Mouse (Mus musculus) hindbrain, postnatal 0 days (tissue): ENCODE data around the gene 2010111I01Rik. TPM values are rescaled to one million over a fixed set of nuclear protein-coding genes. Genes with fewer than 3 reads are reported as not detected.

Source experiments
- ATAC-seq: fragments of 200-750 bp; cut with Nextera tagmentation; 2 replicates; pipeline ENCODE4 v1.8.0; 2017; ENCODE audit warnings: mild to moderate bottlenecking, moderate TSS enrichment, moderate library complexity
- DNase-seq: peaks from one replicate; pipeline ENCODE4 v3.0.0-alpha.2; 2015; ENCODE audit warnings: low spot score
- H3K27ac ChIP-seq: fragments of 300-500 bp; sonication (generic); 2 replicates; pipeline ENCODE4 v1.5.1; 2014; ENCODE audit warnings: mild to moderate bottlenecking
- H3K27me3 ChIP-seq: fragments of 300-500 bp; sonication (generic); 2 replicates; pipeline ENCODE4 v1.6.1; 2014; ENCODE audit warnings: low read length, mixed read lengths; ENCODE audit not compliant: insufficient read depth
- H3K36me3 ChIP-seq: fragments of 300-500 bp; sonication (generic); 2 replicates; pipeline ENCODE4 v1.6.1; 2014; ENCODE audit warnings: low read length, mixed read lengths; ENCODE audit not compliant: insufficient read depth
- H3K4me1 ChIP-seq: fragments of 300-500 bp; sonication (generic); 2 replicates; pipeline ENCODE4 v1.6.1; 2014; ENCODE audit warnings: antibody characterized with exemption, low read length, mixed read lengths; ENCODE audit not compliant: insufficient read depth
- H3K4me2 ChIP-seq: fragments of 300-500 bp; sonication (generic); 2 replicates; pipeline ENCODE4 v1.6.1; 2014; ENCODE audit warnings: low read depth, mild to moderate bottlenecking, low read length, moderate library complexity, mixed read lengths
- H3K4me3 ChIP-seq: fragments of 300-500 bp; sonication (generic); 2 replicates; pipeline ENCODE4 v1.5.1; 2014; ENCODE audit warnings: low read length
- H3K9ac ChIP-seq: fragments of 300-500 bp; sonication (generic); replicated peaks from 2 replicates; pipeline ENCODE4 v1.6.1; 2014; ENCODE audit warnings: mild to moderate bottlenecking, low read length, moderate library complexity, mixed read lengths
- H3K9me3 ChIP-seq: fragments of 300-500 bp; sonication (generic); 2 replicates; pipeline ENCODE4 v1.6.1; 2016; ENCODE audit warnings: low read length, mixed read lengths
- CTCF ChIP-seq: IDR thresholded peaks from 2 replicates; pipeline ENCODE4 v1.5.1; 2016; ENCODE audit warnings: antibody characterized with exemption, control low read depth, low read depth
- WGBS: fragments of 180-500 bp; shearing (Covaris S2); extraction: QIAGEN DNeasy Blood & Tissue Kit; methylation state at CpG from one replicate; pipeline ENCODE4 v1.1.7; 2014; 5-methylcytosine and 5-hydroxymethylcytosine counted together
- polyA plus RNA-seq: library from polyadenylated mRNA; unstranded; fragments of >200 nt; fragmentation: Nextera tagmentation; extraction: Ambion mirVana; gene quantifications from 2 replicates; pipeline ENCODE4 v1.2.1, GENCODE M21; 2015
- total RNA-seq: library from RNA; depleted of rRNA; stranded (reverse); fragments of >200 nt; gene quantifications from 2 replicates; pipeline ENCODE4 v1.2.3, GENCODE M21; 2014

2010111I01Rik gene
- total and polyA plus RNA-seq, 2 experiments from 2014 or later: 15.9 to 29.8 TPM

DNA sequence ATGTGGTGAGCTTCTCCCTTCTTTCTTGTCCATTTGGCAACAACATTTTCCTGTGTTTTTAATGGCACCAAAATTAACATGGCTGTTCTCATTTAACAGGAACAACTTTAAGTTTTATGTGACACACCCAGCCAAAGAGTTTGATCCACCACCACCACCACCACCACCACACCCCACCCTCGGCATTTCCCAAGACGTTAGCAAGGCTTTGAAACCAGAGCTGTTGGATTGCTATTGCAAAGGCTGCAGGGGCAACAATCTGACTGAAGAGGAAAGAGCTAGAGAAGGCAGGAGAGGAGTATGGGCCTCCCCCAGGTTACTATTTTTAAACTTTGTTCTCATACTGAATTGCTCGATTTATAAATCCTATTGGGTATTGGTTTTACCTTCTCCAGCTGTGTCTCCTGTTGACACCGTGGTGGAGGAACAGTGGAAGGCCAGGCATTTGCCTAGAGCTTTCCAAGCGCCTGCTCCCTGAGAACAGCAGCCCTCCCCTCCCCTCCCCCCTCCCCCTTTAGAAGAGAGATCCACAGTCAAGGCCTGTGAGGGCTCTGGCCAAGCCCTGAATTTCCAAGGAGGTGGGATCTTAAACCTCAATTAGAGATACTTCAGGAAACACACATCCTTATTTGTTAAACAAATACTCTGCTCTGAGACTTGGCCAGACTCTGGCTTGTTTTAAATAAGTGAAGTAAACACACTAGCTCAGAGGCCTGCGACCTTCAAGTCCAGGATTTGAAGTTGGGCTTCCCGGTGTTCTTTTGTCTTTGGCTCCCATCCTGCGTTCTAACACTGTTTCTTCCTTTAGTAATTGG is 129.8 kb downstream of the 2010111I01Rik start:
- H3K4me1 ChIP-seq: 0 out of 2 replicates have a peak, but pooled peaks cover 3% of the 10 kb centered on the region
- H3K4me3 ChIP-seq: no peak overlapping the region
- no peaks in the 10 kb centered on the region for H3K36me3 ChIP-seq
- no peak for DNase-seq
- WGBS: 18% methylated on average over 8 of the region's 8 CpGs
- H3K9ac ChIP-seq: no peak overlapping the region
- no peak overlapping the region for H3K4me2 ChIP-seq
- H3K9me3 ChIP-seq: no peaks in the 10 kb centered on the region
- ATAC-seq: peak; percentile 5; the same call in 1 of the 2 replicates
- TF ChIP-seq CTCF: no peak
- H3K27ac ChIP-seq: no peak overlapping the region
- H3K27me3 ChIP-seq: no peaks in the 10 kb centered on the region

DNA sequence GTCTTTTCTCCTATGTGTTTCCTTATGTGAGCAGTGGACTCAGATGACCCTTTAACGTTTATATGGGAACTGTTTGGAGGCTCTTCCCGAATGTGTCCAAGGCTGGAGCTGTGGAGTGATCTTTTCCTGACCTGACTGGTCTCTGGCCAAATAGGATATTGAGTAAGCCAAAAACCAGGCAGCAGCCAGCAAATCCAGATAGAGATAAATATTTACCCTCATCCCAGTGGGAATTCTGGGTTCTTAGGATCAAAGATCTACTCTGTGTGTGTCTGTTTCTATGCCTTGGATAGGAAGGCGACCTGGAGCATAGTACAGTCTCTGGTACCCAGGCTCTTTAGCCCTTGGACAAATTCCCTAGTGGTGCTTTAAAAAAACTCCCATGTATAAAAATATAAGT is 132.1 kb downstream of the 2010111I01Rik start:
- ATAC-seq (no peak), DNase-seq (no peak)
- Histone ChIP-seq H3K4me2 (no peak overlapping the region), H3K9ac (no peak overlapping the region), H3K4me1 (0 out of 2 replicates have a peak, but pooled peaks cover 3% of the 10 kb centered on the region), H3K36me3 (no peaks in the 10 kb centered on the region), H3K27me3 (no peaks in the 10 kb centered on the region), H3K9me3 (no peaks in the 10 kb centered on the region), H3K4me3 (no peak overlapping the region), H3K27ac (no peak overlapping the region)
- WGBS: 60% methylated on average over 3 of the region's 3 CpGs
- TF ChIP-seq CTCF: no peak

DNA sequence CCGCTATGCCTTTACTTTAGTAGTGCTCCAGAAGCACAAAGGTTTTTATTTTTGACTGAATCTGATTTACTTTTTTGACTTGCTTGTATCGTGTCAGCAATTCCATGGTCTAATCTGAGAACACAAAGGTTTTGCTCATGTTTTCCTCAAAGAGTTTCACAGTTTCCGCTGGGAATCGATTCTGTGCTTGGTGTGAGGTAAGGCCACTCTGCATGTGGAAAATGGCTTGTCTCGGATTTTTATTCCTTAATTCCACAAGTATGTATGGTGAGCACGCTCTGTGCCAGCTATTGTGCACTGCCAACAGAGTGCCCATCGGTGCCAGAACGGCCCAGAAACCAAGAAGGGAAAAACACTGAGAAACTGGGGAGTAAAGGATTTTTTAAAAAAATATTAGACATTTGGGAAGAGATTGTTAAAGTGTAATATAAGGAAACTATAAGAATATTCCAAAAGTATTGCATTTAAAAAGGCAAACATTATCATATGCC is 132.8 kb downstream of the 2010111I01Rik start:
- Histone ChIP-seq H3K27me3 (no peaks in the 10 kb centered on the region), H3K9ac (no peak overlapping the region), H3K4me1 (0 out of 2 replicates have a peak, but pooled peaks cover 3% of the 10 kb centered on the region), H3K36me3 (no peaks in the 10 kb centered on the region), H3K4me2 (no peak overlapping the region), H3K9me3 (no peaks in the 10 kb centered on the region), H3K4me3 (no peak overlapping the region), H3K27ac (no peak overlapping the region)
- no peak for ATAC-seq
- 53% methylated on average over 8 of the region's 8 CpGs for WGBS
- no peak for DNase-seq
- no peak for TF ChIP-seq CTCF

DNA sequence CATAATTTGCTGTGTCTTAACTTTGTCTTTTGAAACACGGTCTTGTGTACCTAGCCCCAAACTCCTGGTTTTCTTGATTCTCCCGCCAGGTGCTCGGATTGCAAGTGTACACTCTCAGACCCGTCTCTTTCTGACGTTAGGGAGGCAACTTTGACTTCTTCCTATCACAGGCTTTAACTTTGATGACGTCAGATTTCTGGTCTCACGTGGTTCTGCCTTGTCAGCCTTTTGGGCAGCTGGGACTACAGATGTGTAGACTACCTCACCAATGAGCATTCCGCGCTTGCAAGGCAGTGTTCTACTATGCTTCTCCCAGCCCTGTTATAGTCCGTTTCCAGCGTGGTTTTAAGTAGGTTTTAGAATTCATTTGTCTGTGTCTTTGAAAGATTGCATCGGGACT is 137.1 kb downstream of the 2010111I01Rik start:
- ATAC-seq (no peak), DNase-seq (no peak)
- H3K4me2 ChIP-seq: no peak overlapping the region
- no peak overlapping the region for H3K9ac ChIP-seq
- no peak overlapping the region for H3K27ac ChIP-seq
- WGBS: 78% methylated on average over 12 of the region's 12 CpGs
- no peak overlapping the region for H3K4me3 ChIP-seq
- H3K4me1 ChIP-seq: 0 out of 2 replicates have a peak, but pooled peaks cover 1% of the 10 kb centered on the region
- H3K9me3 ChIP-seq: no peaks in the 10 kb centered on the region
- H3K36me3 ChIP-seq: no peaks in the 10 kb centered on the region
- H3K27me3 ChIP-seq: no peaks in the 10 kb centered on the region
- no peak for TF ChIP-seq CTCF

DNA sequence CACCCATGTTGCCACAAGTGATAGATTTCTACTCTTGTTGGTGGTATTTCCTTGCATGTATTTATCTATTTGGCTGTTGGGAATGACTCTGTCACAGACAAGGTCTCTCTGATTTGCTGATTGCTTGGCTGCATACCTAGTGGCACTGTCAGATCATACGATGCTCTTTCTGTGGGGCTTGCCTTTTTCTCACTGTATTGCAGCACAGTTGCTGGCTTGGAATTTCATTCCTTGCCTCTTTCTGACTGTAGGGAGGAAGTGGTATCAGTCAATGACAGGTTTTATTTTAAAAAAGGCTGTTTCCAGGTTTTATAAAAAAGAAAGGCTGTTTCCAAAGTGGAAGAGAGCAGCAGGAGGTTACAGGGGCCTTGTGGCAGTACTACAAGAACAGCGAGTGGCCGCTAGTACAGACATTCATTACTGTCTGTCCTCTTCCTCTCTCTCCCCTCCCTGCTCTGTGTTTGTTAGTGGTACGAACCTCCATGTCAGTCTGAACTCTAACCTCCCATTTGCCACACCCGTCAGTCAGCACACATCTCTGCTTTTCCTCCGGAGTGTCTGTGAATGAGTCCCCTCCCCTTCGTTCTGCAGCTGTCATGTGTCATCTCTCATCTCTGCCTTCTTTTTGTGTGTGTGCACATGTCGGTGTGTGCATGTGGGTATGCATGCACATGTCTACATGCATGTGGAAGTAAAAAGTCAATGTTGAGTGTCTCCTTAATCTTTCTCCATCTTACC is 138.3 kb downstream of the 2010111I01Rik start:
- Histone ChIP-seq H3K4me3 (no peak overlapping the region), H3K27ac (no peak overlapping the region), H3K9ac (no peak overlapping the region), H3K36me3 (no peaks in the 10 kb centered on the region), H3K9me3 (no peaks in the 10 kb centered on the region), H3K4me2 (no peak overlapping the region), H3K27me3 (no peaks in the 10 kb centered on the region), H3K4me1 (no peaks in the 10 kb centered on the region)
- TF ChIP-seq CTCF: no peak
- 29% methylated on average over 8 of the region's 8 CpGs for WGBS
- DNase-seq: no peak
- ATAC-seq: 0 out of 2 replicates have a peak, but pooled peaks have one; percentile 24

DNA sequence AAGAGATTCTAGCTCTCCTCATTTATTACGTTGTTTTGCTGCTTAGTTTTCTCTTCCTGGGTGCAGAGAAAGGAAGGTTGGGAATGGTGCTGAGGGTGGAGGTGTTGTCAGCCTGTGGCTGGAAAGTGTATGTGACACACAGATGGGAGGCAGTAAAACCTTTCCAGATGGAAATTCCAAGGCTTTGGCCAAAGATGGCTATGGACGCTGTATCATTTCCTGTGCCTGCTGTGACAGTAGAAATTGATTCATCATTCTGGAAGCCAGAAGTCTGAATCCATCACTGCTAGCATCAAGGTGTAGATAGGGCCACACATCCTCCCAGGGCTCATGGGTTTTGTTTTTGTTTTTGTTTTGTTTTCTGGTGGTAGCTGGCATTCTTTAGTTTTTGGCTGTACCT is 141.9 kb downstream of the 2010111I01Rik start:
- Histone ChIP-seq H3K9ac (no peak overlapping the region), H3K27me3 (no peaks in the 10 kb centered on the region), H3K4me1 (no peaks in the 10 kb centered on the region), H3K4me2 (no peak overlapping the region), H3K9me3 (no peaks in the 10 kb centered on the region), H3K27ac (no peak overlapping the region), H3K36me3 (no peaks in the 10 kb centered on the region), H3K4me3 (no peak overlapping the region)
- ATAC-seq (no peak), DNase-seq (no peak)
- WGBS: 82% methylated on average over 2 of the region's 2 CpGs
- TF ChIP-seq CTCF: no peak
